41 mouse cellular contexts compared by ENCODE assay signal in genomic region chr5:21831761-21832160, GRCm38 (mm10). TPM values are rescaled to one million over a fixed set of nuclear protein-coding genes. Genes with fewer than 3 reads are reported as not detected.
"Had no signal": no experiment of that assay in that cellular context is flagged by ENCODE, and none has a peak within 500 bp of the region (broad histone marks: within the 10 kb centered on the region; RNA-seq: fewer than 3 reads in every experiment).

No protein-coding gene starts in this region.

- H3K4me3 ChIP-seq: heart, embryonic 12.5 days; heart, embryonic 13.5 days; heart, embryonic 15.5 days; hindbrain, embryonic 10.5 days; hindbrain, embryonic 12.5 days; hindbrain, embryonic 13.5 days; hindbrain, embryonic 15.5 days; intestine, embryonic 15.5 days; kidney, embryonic 15.5 days; layer of hippocampus, adult 2 months; left cerebral cortex, adult 2 months had no signal

- H3K36me3 ChIP-seq: heart, embryonic 12.5 days; heart, embryonic 13.5 days; heart, embryonic 15.5 days; hindbrain, embryonic 10.5 days; hindbrain, embryonic 12.5 days; hindbrain, embryonic 13.5 days; hindbrain, embryonic 15.5 days; intestine, embryonic 15.5 days; kidney, embryonic 15.5 days had no signal

- H3K27ac ChIP-seq: heart, embryonic 13.5 days; heart, embryonic 15.5 days; hindbrain, embryonic 10.5 days; hindbrain, embryonic 12.5 days; hindbrain, embryonic 13.5 days; hindbrain, embryonic 14.5 days; hindbrain, embryonic 15.5 days; hindbrain, postnatal 0 days; intestine, embryonic 15.5 days; kidney, embryonic 15.5 days; kidney, postnatal 0 days; layer of hippocampus, adult 2 months; left cerebral cortex, adult 2 months had no signal

- H3K4me1 ChIP-seq: heart, embryonic 12.5 days; heart, embryonic 13.5 days; heart, embryonic 15.5 days; hindbrain, embryonic 12.5 days; hindbrain, embryonic 13.5 days; hindbrain, embryonic 15.5 days; intestine, embryonic 15.5 days; kidney, embryonic 15.5 days had no signal

- H3K27me3 ChIP-seq: heart, embryonic 12.5 days; heart, embryonic 13.5 days; heart, embryonic 15.5 days; hindbrain, embryonic 12.5 days; hindbrain, embryonic 13.5 days; hindbrain, embryonic 15.5 days; intestine, embryonic 15.5 days; kidney, embryonic 15.5 days had no signal

- H3K9me3 ChIP-seq: heart, embryonic 12.5 days; heart, embryonic 13.5 days; heart, embryonic 15.5 days; hindbrain, embryonic 10.5 days; hindbrain, embryonic 12.5 days; hindbrain, embryonic 13.5 days; hindbrain, embryonic 15.5 days; intestine, embryonic 15.5 days; kidney, embryonic 15.5 days had no signal

- DNase-seq: heart, postnatal 36 days; heart, postnatal 4 days; kidney, adult 11 months; kidney, adult 18-20 months; kidney, adult 2 months; kidney, adult 8-10 months; kidney, adult 9 months; kidney, postnatal 10 days; kidney, postnatal 14 days; kidney, postnatal 25 days; kidney, postnatal 36 days; kidney, postnatal 4 days; layer of hippocampus, adult 9-11 months; layer of hippocampus, postnatal 36 days had no signal

RNA-seq across cellular contexts. Expression of gene Slc26a5, which starts 33.6 kb away (rescaled TPM):
- total RNA-seq: heart, postnatal 25 days; heart, postnatal 36 days; heart, postnatal 4 days; hematopoietic stem cell, adult 5-6 weeks; layer of hippocampus, adult 2 months; layer of hippocampus, postnatal 25 days; layer of hippocampus, postnatal 36 days had no signal
- polyA plus RNA-seq: heart, embryonic 11.5 days; heart, embryonic 12.5 days; heart, embryonic 13.5 days; heart, embryonic 14.5 days; heart, embryonic 15.5 days; heart, embryonic 16.5 days; heart, postnatal 0 days; hindbrain, embryonic 10.5 days; hindbrain, embryonic 11.5 days; hindbrain, embryonic 12.5 days; inflammation-experienced regulatory T-cells, adult 6 months; intestine, embryonic 14.5 days; intestine, embryonic 15.5 days; kidney, adult 2 months; kidney, embryonic 14.5 days; kidney, embryonic 15.5 days; kidney, embryonic 16.5 days; kidney, postnatal 0 days; large intestine, adult 2 months had no signal
